Mouse (Mus musculus): ENCODE data around the gene Gjc3. TPM values are rescaled to one million over a fixed set of nuclear protein-coding genes. Genes with fewer than 3 reads are reported as not detected.

Gene Gjc3
- polyA plus RNA-seq, 1 experiment from 2014 or later, result 0.56 TPM

- H3K4me1 ChIP-seq (ENCODE audit: control insufficient read depth, insufficient read depth, low read length), result no peaks in the 10 kb centered on the region
- H3K9ac ChIP-seq (ENCODE audit: low read length), result no peak overlapping the region
- no peak overlapping the region for H3K27ac ChIP-seq (ENCODE audit: low read length)
- no peak overlapping the region for H3K4me2 ChIP-seq (ENCODE audit: low read depth, low read length)
- H3K27me3 ChIP-seq (ENCODE audit: control insufficient read depth, insufficient read depth, low read length), result no peaks in the 10 kb centered on the region
- 76% methylated on average over 11 of the region's 11 CpGs for WGBS
- no peak overlapping the region for H3K4me3 ChIP-seq (replicated peaks; ENCODE audit: low read length)
- H3K36me3 ChIP-seq (ENCODE audit: control insufficient read depth, insufficient read depth, low read length), result no peaks in the 10 kb centered on the region
- H3K9me3 ChIP-seq (replicated peaks; ENCODE audit: control insufficient read depth, low read length), result no peaks in the 10 kb centered on the region
- ATAC-seq (ENCODE audit: insufficient read depth, low FRiP score), result no peak
Measured at GRCm38 (mm10) chr5:137928439-137928838, 34.5 kb downstream of the Gjc3 start.

- no peak overlapping the region for H3K9ac ChIP-seq (ENCODE audit: low read length)
- no peak overlapping the region for H3K4me3 ChIP-seq (replicated peaks; ENCODE audit: low read length)
- peak; percentile 86; the same call in 1 of the 2 replicates for ATAC-seq (ENCODE audit: insufficient read depth, low FRiP score)
- H3K36me3 ChIP-seq (ENCODE audit: control insufficient read depth, insufficient read depth, low read length), result no peaks in the 10 kb centered on the region
- no peaks in the 10 kb centered on the region for H3K4me1 ChIP-seq (ENCODE audit: control insufficient read depth, insufficient read depth, low read length)
- H3K9me3 ChIP-seq (replicated peaks; ENCODE audit: control insufficient read depth, low read length), result no peaks in the 10 kb centered on the region
- H3K4me2 ChIP-seq (ENCODE audit: low read depth, low read length), result 0 out of 2 replicates have a peak overlapping the region, but pooled peaks have one; percentile 4
- H3K27ac ChIP-seq (ENCODE audit: low read length), result peak overlapping the region; percentile 61
- no peaks in the 10 kb centered on the region for H3K27me3 ChIP-seq (ENCODE audit: control insufficient read depth, insufficient read depth, low read length)
Measured at GRCm38 (mm10) chr5:137922171-137922570, 40.7 kb downstream of the Gjc3 start.

GRCm38 (mm10) chr5:137921532-137921931 lies 41.4 kb downstream of the Gjc3 start, which contains the start of gene Cyp3a13:
Cyp3a13 (minus strand) TSS chr5:137921619.
- WGBS, result 33% methylated on average over 2 of the region's 2 CpGs

GRCm38 (mm10) chr5:137915550-137915949 lies 47.3 kb downstream of the Gjc3 start:
- ATAC-seq (ENCODE audit: insufficient read depth, low FRiP score), result no peak
- no peak overlapping the region for H3K4me3 ChIP-seq (replicated peaks; ENCODE audit: low read length)
- no peaks in the 10 kb centered on the region for H3K4me1 ChIP-seq (ENCODE audit: control insufficient read depth, insufficient read depth, low read length)
- 62% methylated on average over 6 of the region's 6 CpGs for WGBS
- no peak overlapping the region for H3K4me2 ChIP-seq (ENCODE audit: low read depth, low read length)
- H3K27ac ChIP-seq (ENCODE audit: low read length), result no peak overlapping the region
- no peaks in the 10 kb centered on the region for H3K36me3 ChIP-seq (ENCODE audit: control insufficient read depth, insufficient read depth, low read length)
- no peaks in the 10 kb centered on the region for H3K27me3 ChIP-seq (ENCODE audit: control insufficient read depth, insufficient read depth, low read length)
- H3K9ac ChIP-seq (ENCODE audit: low read length), result no peak overlapping the region
- no peaks in the 10 kb centered on the region for H3K9me3 ChIP-seq (replicated peaks; ENCODE audit: control insufficient read depth, low read length)

More at GRCm38 (mm10) chr5:137921532-137921931, 41.4 kb downstream of the Gjc3 start, which contains the start of gene Cyp3a13:
- Histone ChIP-seq H3K27ac (ENCODE audit: low read length) (peak within 1 kb of the TSS; percentile 61), H3K36me3 (ENCODE audit: control insufficient read depth, insufficient read depth, low read length) (no peaks in the 10 kb centered on the region), H3K9me3 (replicated peaks; ENCODE audit: control insufficient read depth, low read length) (no peaks in the 10 kb centered on the region), H3K4me3 (replicated peaks; ENCODE audit: low read length) (peak within 1 kb of the TSS; percentile 31), H3K9ac (ENCODE audit: low read length) (no peak within 1 kb of the TSS), H3K27me3 (ENCODE audit: control insufficient read depth, insufficient read depth, low read length) (no peaks in the 10 kb centered on the region), H3K4me1 (ENCODE audit: control insufficient read depth, insufficient read depth, low read length) (no peaks in the 10 kb centered on the region), H3K4me2 (ENCODE audit: low read depth, low read length) (peak within 1 kb of the TSS; percentile 45)
- ATAC-seq (ENCODE audit: insufficient read depth, low FRiP score), result peak; percentile 90

- no peak for ATAC-seq (ENCODE audit: insufficient read depth, low FRiP score)
- Histone ChIP-seq H3K36me3 (ENCODE audit: control insufficient read depth, insufficient read depth, low read length) (no peaks in the 10 kb centered on the region), H3K4me2 (ENCODE audit: low read depth, low read length) (no peak overlapping the region), H3K9ac (ENCODE audit: low read length) (no peak overlapping the region), H3K27me3 (ENCODE audit: control insufficient read depth, insufficient read depth, low read length) (no peaks in the 10 kb centered on the region), H3K27ac (ENCODE audit: low read length) (no peak overlapping the region), H3K4me3 (replicated peaks; ENCODE audit: low read length) (no peak overlapping the region), H3K4me1 (ENCODE audit: control insufficient read depth, insufficient read depth, low read length) (no peaks in the 10 kb centered on the region), H3K9me3 (replicated peaks; ENCODE audit: control insufficient read depth, low read length) (no peaks in the 10 kb centered on the region)
Measured at GRCm38 (mm10) chr5:137914508-137914907, 48.4 kb downstream of the Gjc3 start.

GRCm38 (mm10) chr5:137909564-137910262 lies 53.2 kb downstream of the Gjc3 start:
- H3K4me3 ChIP-seq (replicated peaks; ENCODE audit: low read length), result no peak overlapping the region
- no peak overlapping the region for H3K4me2 ChIP-seq (ENCODE audit: low read depth, low read length)
- no peaks in the 10 kb centered on the region for H3K27me3 ChIP-seq (ENCODE audit: control insufficient read depth, insufficient read depth, low read length)
- H3K36me3 ChIP-seq (ENCODE audit: control insufficient read depth, insufficient read depth, low read length), result no peaks in the 10 kb centered on the region
- 75% methylated on average over 3 of the region's 3 CpGs for WGBS
- no peaks in the 10 kb centered on the region for H3K4me1 ChIP-seq (ENCODE audit: control insufficient read depth, insufficient read depth, low read length)
- no peak overlapping the region for H3K9ac ChIP-seq (ENCODE audit: low read length)
- H3K9me3 ChIP-seq (replicated peaks; ENCODE audit: control insufficient read depth, low read length), result no peaks in the 10 kb centered on the region
- ATAC-seq (ENCODE audit: insufficient read depth, low FRiP score), result no peak
- no peak overlapping the region for H3K27ac ChIP-seq (ENCODE audit: low read length)

Other genes with a start within 250 kb of the Gjc3 start
- gene Nyap1, start 221.5 kb downstream of the Gjc3 start, polyA plus RNA-seq (2015; fragmentation: Nextera tagmentation; extraction: Ambion mirVana), result 2.7 and 3.1 TPM in 2 replicates
- 115 and 119 TPM in 2 replicates for gene Tsc22d4, start 217.4 kb downstream of the Gjc3 start, polyA plus RNA-seq (2015; fragmentation: Nextera tagmentation; extraction: Ambion mirVana)
- gene Ppp1r35, start 184.2 kb downstream of the Gjc3 start, polyA plus RNA-seq (2015; fragmentation: Nextera tagmentation; extraction: Ambion mirVana), result 9.4 and 17.0 TPM in 2 replicates
- gene Mepce, start 175.4 kb downstream of the Gjc3 start, polyA plus RNA-seq (2015; fragmentation: Nextera tagmentation; extraction: Ambion mirVana), result 7.4 and 8.2 TPM in 2 replicates
- gene Zcwpw1, start 175.3 kb downstream of the Gjc3 start, polyA plus RNA-seq (2015; fragmentation: Nextera tagmentation; extraction: Ambion mirVana), result 15.4 and 18.0 TPM in 2 replicates
- 2.4 and 4.0 TPM in 2 replicates for gene Pilra, start 126.8 kb downstream of the Gjc3 start, polyA plus RNA-seq (2015; fragmentation: Nextera tagmentation; extraction: Ambion mirVana)
- 0.84 and 0.87 TPM in 2 replicates for gene Pilrb1, start 105.0 kb downstream of the Gjc3 start, polyA plus RNA-seq (2015; fragmentation: Nextera tagmentation; extraction: Ambion mirVana)
- 1.5 and 1.8 TPM in 2 replicates for gene Pilrb2, start 91.3 kb downstream of the Gjc3 start, polyA plus RNA-seq (2015; fragmentation: Nextera tagmentation; extraction: Ambion mirVana)
- gene Cyp3a13, start 41.5 kb downstream of the Gjc3 start, polyA plus RNA-seq (2015; fragmentation: Nextera tagmentation; extraction: Ambion mirVana), result 14.7 and 15.9 TPM in 2 replicates
- 0.61 and 0.87 TPM in 2 replicates for gene Azgp1, start 18.4 kb upstream of the Gjc3 start, polyA plus RNA-seq (2015; fragmentation: Nextera tagmentation; extraction: Ambion mirVana)
- not detected in 2 replicates for gene Smok3a, start 58.2 kb upstream of the Gjc3 start, polyA plus RNA-seq (2015; fragmentation: Nextera tagmentation; extraction: Ambion mirVana)
- not detected in 2 replicates for gene Smok3b, start 58.3 kb upstream of the Gjc3 start, polyA plus RNA-seq (2015; fragmentation: Nextera tagmentation; extraction: Ambion mirVana)
- not detected in 2 replicates for gene Smok3c, start 90.1 kb upstream of the Gjc3 start, polyA plus RNA-seq (2015; fragmentation: Nextera tagmentation; extraction: Ambion mirVana)
- gene Zkscan1, start 122.0 kb upstream of the Gjc3 start, polyA plus RNA-seq (2015; fragmentation: Nextera tagmentation; extraction: Ambion mirVana), result 16.5 and 17.7 TPM in 2 replicates
- gene Zscan21, start 153.8 kb upstream of the Gjc3 start, polyA plus RNA-seq (2015; fragmentation: Nextera tagmentation; extraction: Ambion mirVana), result 44.2 and 45.5 TPM in 2 replicates
- gene Zfp113, start 192.6 kb upstream of the Gjc3 start, polyA plus RNA-seq (2015; fragmentation: Nextera tagmentation; extraction: Ambion mirVana), result 13.3 and 15.1 TPM in 2 replicates
- gene Cops6, start 198.0 kb upstream of the Gjc3 start, polyA plus RNA-seq (2015; fragmentation: Nextera tagmentation; extraction: Ambion mirVana), result 281 and 289 TPM in 2 replicates
- gene Ap4m1, start 208.9 kb upstream of the Gjc3 start, polyA plus RNA-seq (2015; fragmentation: Nextera tagmentation; extraction: Ambion mirVana), result 22.2 and 22.4 TPM in 2 replicates
- gene Mcm7, start 209.3 kb upstream of the Gjc3 start, polyA plus RNA-seq (2015; fragmentation: Nextera tagmentation; extraction: Ambion mirVana), result 132 and 136 TPM in 2 replicates
- 73.7 and 74.9 TPM in 2 replicates for gene Taf6, start 224.4 kb upstream of the Gjc3 start, polyA plus RNA-seq (2015; fragmentation: Nextera tagmentation; extraction: Ambion mirVana)
- gene Cnpy4, start 224.4 kb upstream of the Gjc3 start, polyA plus RNA-seq (2015; fragmentation: Nextera tagmentation; extraction: Ambion mirVana), result 44.9 and 47.2 TPM in 2 replicates
- 6.7 TPM in 2 replicates for gene Mblac1, start 231.2 kb upstream of the Gjc3 start, polyA plus RNA-seq (2015; fragmentation: Nextera tagmentation; extraction: Ambion mirVana)